Mouse (Mus musculus) forebrain, embryonic 12.5 days (tissue): ENCODE data around the gene Rab13. TPM values are rescaled to one million over a fixed set of nuclear protein-coding genes. Genes with fewer than 3 reads are reported as not detected.

ENCODE experiments used
- ATAC-seq: fragments of 200-750 bp; cut with Nextera tagmentation; 2 replicates; pipeline ENCODE4 v1.8.0; 2017; ENCODE audit warnings: moderate TSS enrichment; ENCODE audit not compliant: low FRiP score
- H3K27ac ChIP-seq: fragments of 300-500 bp; sonication (generic); 2 replicates; pipeline ENCODE4 v1.5.1; 2016; ENCODE audit warnings: mild to moderate bottlenecking
- H3K27me3 ChIP-seq: fragments of 300-500 bp; sonication (generic); 2 replicates; pipeline ENCODE4 v1.6.1; 2016; ENCODE audit warnings: mild to moderate bottlenecking
- H3K36me3 ChIP-seq: fragments of 300-500 bp; sonication (generic); replicated peaks from 2 replicates; pipeline ENCODE4 v1.6.1; 2016; ENCODE audit warnings: mild to moderate bottlenecking
- H3K4me1 ChIP-seq: fragments of 300-500 bp; sonication (generic); 2 replicates; pipeline ENCODE4 v1.6.1; 2016
- H3K4me2 ChIP-seq: fragments of 300-500 bp; sonication (generic); 2 replicates; pipeline ENCODE4 v1.6.1; 2016; ENCODE audit warnings: mild to moderate bottlenecking, moderate library complexity
- H3K4me3 ChIP-seq: fragments of 300-500 bp; sonication (generic); replicated peaks from 2 replicates; pipeline ENCODE4 v1.5.1; 2016; ENCODE audit warnings: mild to moderate bottlenecking
- H3K9ac ChIP-seq: fragments of 300-500 bp; sonication (generic); 2 replicates; pipeline ENCODE4 v1.6.1; 2016; ENCODE audit warnings: mild to moderate bottlenecking
- H3K9me3 ChIP-seq: fragments of 300-500 bp; sonication (generic); 2 replicates; pipeline ENCODE4 v1.6.1; 2016
- WGBS: fragments of 180-500 bp; shearing (Covaris S2); methylation state at CpG from one replicate; pipeline ENCODE4 v1.1.7; 2016; 5-methylcytosine and 5-hydroxymethylcytosine counted together
- polyA plus RNA-seq: library from polyadenylated mRNA; unstranded; fragments of >200 nt; fragmentation: Nextera tagmentation; extraction: Ambion mirVana; gene quantifications from 2 replicates; pipeline ENCODE4 v1.2.1, GENCODE M21; 2016

The Rab13 gene
- polyA plus RNA-seq = 22.6 and 23.3 TPM in 2 replicates

GRCm38 (mm10) chr3:90213377-90213866, at the start of gene Rab13, which contains the start of gene Rps27:
Rab13 (plus strand) TSS chr3:90213695.
Rps27 (minus strand) TSS chr3:90213651.
- Histone ChIP-seq H3K4me1 (peaks cover 24% of the 10 kb centered on the region), H3K27me3 (no peaks in the 10 kb centered on the region), H3K9me3 (no peaks in the 10 kb centered on the region), H3K36me3 (peaks cover 42% of the 10 kb centered on the region), H3K9ac (peak within 1 kb of the TSS; percentile 88), H3K27ac (peak within 1 kb of the TSS; percentile 86), H3K4me3 (peak within 1 kb of the TSS; percentile 84), H3K4me2 (peak within 1 kb of the TSS; percentile 86)
- peak; percentile 94 for ATAC-seq
- under 1% methylated on average over 42 of the region's 42 CpGs for WGBS

DNA sequence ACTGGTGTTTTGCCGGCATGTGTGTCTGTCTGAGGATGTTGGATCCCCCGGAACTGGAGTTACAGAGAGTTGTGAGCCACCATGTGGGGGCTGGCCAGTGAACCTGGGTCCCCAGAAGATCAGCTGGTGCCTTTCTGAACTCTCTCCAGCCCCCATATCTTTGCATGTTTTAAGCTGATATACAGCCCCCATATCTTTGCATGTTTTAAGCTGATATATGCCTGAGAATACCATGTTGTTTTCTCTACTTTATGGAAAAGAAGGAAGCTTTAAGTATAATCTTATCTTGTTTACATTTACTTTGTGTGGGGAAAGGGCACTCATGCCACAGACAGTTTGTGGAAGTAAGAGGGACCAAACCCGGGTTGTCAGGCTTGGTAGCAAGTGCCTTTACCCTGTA, 33.9 kb upstream of the Rab13 start:
- no peak for ATAC-seq
- 74% methylated on average over 3 of the region's 3 CpGs for WGBS
- no peaks in the 10 kb centered on the region for H3K27me3 ChIP-seq
- no peaks in the 10 kb centered on the region for H3K4me1 ChIP-seq
- no peak overlapping the region for H3K4me3 ChIP-seq
- H3K27ac ChIP-seq = no peak overlapping the region
- no peak overlapping the region for H3K4me2 ChIP-seq
- H3K36me3 ChIP-seq = no peaks in the 10 kb centered on the region
- no peak overlapping the region for H3K9ac ChIP-seq
- no peaks in the 10 kb centered on the region for H3K9me3 ChIP-seq

- H3K36me3 ChIP-seq = no peaks in the 10 kb centered on the region
- no peaks in the 10 kb centered on the region for H3K9me3 ChIP-seq
- WGBS = 73% methylated on average over 3 of the region's 3 CpGs
- no peak overlapping the region for H3K9ac ChIP-seq
- no peak overlapping the region for H3K4me3 ChIP-seq
- H3K4me2 ChIP-seq = no peak overlapping the region
- no peak for ATAC-seq
- H3K27me3 ChIP-seq = no peaks in the 10 kb centered on the region
- H3K27ac ChIP-seq = no peak overlapping the region
- no peaks in the 10 kb centered on the region for H3K4me1 ChIP-seq
These were observed 29.9 kb upstream of the Rab13 start for GRCm38 (mm10) chr3:90183581-90183980.

DNA sequence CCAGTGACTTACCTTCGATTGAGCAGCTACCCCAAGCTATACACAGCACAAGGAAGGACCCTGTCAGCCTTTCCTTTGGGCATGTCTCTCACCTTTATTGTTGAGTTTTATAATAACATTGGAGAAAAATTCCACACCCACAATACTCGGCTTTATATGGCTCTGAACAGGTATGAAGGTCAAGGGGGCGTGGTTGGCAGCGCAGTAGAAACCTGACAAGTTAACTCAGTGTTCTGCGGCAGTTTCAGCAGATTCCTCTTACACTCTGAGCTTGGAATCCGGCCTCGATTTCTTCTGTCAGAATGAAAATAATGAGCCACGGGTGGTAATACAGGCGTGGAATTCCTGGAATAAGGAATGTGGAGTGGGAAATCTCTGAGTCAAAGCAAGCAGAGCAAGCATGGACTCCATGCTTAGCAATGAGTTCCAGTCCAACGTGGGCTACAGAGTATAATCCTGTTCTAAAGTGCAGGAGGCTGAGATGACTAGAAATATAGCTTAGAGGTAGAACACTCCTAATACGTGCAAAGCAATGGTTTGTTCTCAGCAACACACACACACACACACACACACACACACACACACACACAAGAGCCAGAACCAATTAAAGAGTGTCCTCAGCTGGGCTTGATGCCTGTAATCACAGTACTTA, 22.5 kb upstream of the Rab13 start:
- H3K4me2 ChIP-seq = no peak overlapping the region
- no peak overlapping the region for H3K9ac ChIP-seq
- H3K9me3 ChIP-seq = no peaks in the 10 kb centered on the region
- WGBS = 82% methylated on average over 11 of the region's 11 CpGs
- no peak overlapping the region for H3K4me3 ChIP-seq
- no peak overlapping the region for H3K27ac ChIP-seq
- H3K27me3 ChIP-seq = no peaks in the 10 kb centered on the region
- no peak for ATAC-seq
- H3K4me1 ChIP-seq = 0 out of 2 replicates have a peak, but pooled peaks cover 3% of the 10 kb centered on the region
- no peaks in the 10 kb centered on the region for H3K36me3 ChIP-seq

- Histone ChIP-seq H3K9ac (no peak overlapping the region), H3K9me3 (no peaks in the 10 kb centered on the region), H3K4me2 (no peak overlapping the region), H3K4me1 (0 out of 2 replicates have a peak, but pooled peaks cover 3% of the 10 kb centered on the region), H3K27ac (no peak overlapping the region), H3K4me3 (no peak overlapping the region), H3K36me3 (no peaks in the 10 kb centered on the region), H3K27me3 (no peaks in the 10 kb centered on the region)
- 31% methylated on average over 4 of the region's 4 CpGs for WGBS
- 0 out of 2 replicates have a peak, but pooled peaks have one; percentile 39 for ATAC-seq
These were observed 18.7 kb upstream of the Rab13 start for GRCm38 (mm10) chr3:90194759-90195158.

GRCm38 (mm10) chr3:90195644-90196043, 17.9 kb upstream of the Rab13 start:
- ATAC-seq = no peak
- no peak overlapping the region for H3K27ac ChIP-seq
- H3K27me3 ChIP-seq = no peaks in the 10 kb centered on the region
- WGBS = 94% methylated on average over 1 of the region's 1 CpGs
- H3K4me1 ChIP-seq = 0 out of 2 replicates have a peak, but pooled peaks cover 3% of the 10 kb centered on the region
- H3K9ac ChIP-seq = no peak overlapping the region
- H3K36me3 ChIP-seq = no peaks in the 10 kb centered on the region
- no peaks in the 10 kb centered on the region for H3K9me3 ChIP-seq
- no peak overlapping the region for H3K4me3 ChIP-seq
- no peak overlapping the region for H3K4me2 ChIP-seq

GRCm38 (mm10) chr3:90197548-90197947, 15.9 kb upstream of the Rab13 start:
- ATAC-seq = no peak
- H3K36me3 ChIP-seq = no peaks in the 10 kb centered on the region
- 0 out of 2 replicates have a peak, but pooled peaks cover 3% of the 10 kb centered on the region for H3K4me1 ChIP-seq
- no peak overlapping the region for H3K4me2 ChIP-seq
- H3K4me3 ChIP-seq = no peak overlapping the region
- 85% methylated on average over 1 of the region's 1 CpGs for WGBS
- no peak overlapping the region for H3K27ac ChIP-seq
- H3K9me3 ChIP-seq = no peaks in the 10 kb centered on the region
- H3K9ac ChIP-seq = no peak overlapping the region
- H3K27me3 ChIP-seq = no peaks in the 10 kb centered on the region

GRCm38 (mm10) chr3:90202884-90203283, 10.6 kb upstream of the Rab13 start:
- Histone ChIP-seq H3K4me1 (no peaks in the 10 kb centered on the region), H3K27ac (no peak overlapping the region), H3K36me3 (peaks cover 6% of the 10 kb centered on the region), H3K9me3 (no peaks in the 10 kb centered on the region), H3K9ac (no peak overlapping the region), H3K4me2 (no peak overlapping the region), H3K27me3 (no peaks in the 10 kb centered on the region), H3K4me3 (no peak overlapping the region)
- ATAC-seq = no peak
- 38% methylated on average over 1 of the region's 1 CpGs for WGBS

DNA sequence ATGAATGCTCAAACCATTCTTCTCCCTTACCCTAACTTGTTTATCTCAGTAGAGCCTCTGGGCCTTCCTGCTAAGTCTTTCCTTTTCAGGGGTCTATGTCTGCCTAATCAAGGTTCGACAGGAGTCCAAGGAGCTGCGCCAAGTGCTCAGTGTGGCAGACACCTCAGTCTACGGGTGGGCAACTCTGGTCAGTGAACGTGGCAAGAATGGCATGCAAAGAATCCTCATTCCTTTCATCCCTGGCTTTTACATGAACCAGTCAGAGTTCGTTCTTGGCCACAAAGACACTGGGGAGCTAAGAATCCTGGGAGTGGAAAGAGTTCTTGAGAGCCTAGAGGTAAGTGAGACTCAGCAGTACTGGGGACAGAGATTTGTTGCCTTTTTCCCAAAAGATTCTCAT, 9.9 kb upstream of the Rab13 start:
- no peak overlapping the region for H3K4me3 ChIP-seq
- WGBS = 75% methylated on average over 5 of the region's 5 CpGs
- H3K4me1 ChIP-seq = no peaks in the 10 kb centered on the region
- H3K4me2 ChIP-seq = no peak overlapping the region
- H3K27me3 ChIP-seq = no peaks in the 10 kb centered on the region
- H3K9me3 ChIP-seq = no peaks in the 10 kb centered on the region
- ATAC-seq = no peak
- H3K27ac ChIP-seq = no peak overlapping the region
- H3K9ac ChIP-seq = no peak overlapping the region
- peaks cover 14% of the 10 kb centered on the region for H3K36me3 ChIP-seq

DNA sequence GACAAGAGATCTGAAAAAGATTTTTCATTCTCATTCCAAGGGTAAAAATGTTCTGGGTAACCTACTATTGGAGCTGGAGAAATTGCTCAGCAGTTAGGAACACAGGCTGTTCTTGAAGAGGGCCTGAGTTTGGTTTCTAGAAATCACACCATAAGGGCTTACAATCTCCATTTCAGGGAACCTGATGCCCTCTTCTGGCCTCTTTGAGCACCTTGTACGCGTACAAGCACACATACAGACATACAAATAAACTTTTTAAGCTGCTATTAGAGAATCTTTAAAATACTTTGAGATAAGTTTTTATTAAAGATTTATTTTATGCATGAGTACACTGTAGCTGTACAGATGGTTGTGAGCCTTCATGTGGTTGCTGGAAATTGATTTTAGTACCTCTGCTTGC, 8.9 kb upstream of the Rab13 start:
- Histone ChIP-seq H3K4me2 (no peak overlapping the region), H3K27ac (no peak overlapping the region), H3K36me3 (peaks cover 23% of the 10 kb centered on the region), H3K9ac (no peak overlapping the region), H3K27me3 (no peaks in the 10 kb centered on the region), H3K9me3 (no peaks in the 10 kb centered on the region), H3K4me3 (no peak overlapping the region), H3K4me1 (no peaks in the 10 kb centered on the region)
- ATAC-seq = no peak
- 94% methylated on average over 2 of the region's 2 CpGs for WGBS

GRCm38 (mm10) chr3:90208662-90209061, 4.8 kb upstream of the Rab13 start:
- no peak overlapping the region for H3K9ac ChIP-seq
- no peak overlapping the region for H3K4me3 ChIP-seq
- peaks cover 17% of the 10 kb centered on the region for H3K4me1 ChIP-seq
- 85% methylated on average over 2 of the region's 2 CpGs for WGBS
- H3K27ac ChIP-seq = no peak overlapping the region
- H3K4me2 ChIP-seq = no peak overlapping the region
- H3K27me3 ChIP-seq = no peaks in the 10 kb centered on the region
- ATAC-seq = no peak
- H3K36me3 ChIP-seq = peaks cover 54% of the 10 kb centered on the region
- no peaks in the 10 kb centered on the region for H3K9me3 ChIP-seq

- no peak for ATAC-seq
- peaks cover 24% of the 10 kb centered on the region for H3K4me1 ChIP-seq
- 94% methylated on average over 5 of the region's 5 CpGs for WGBS
These were observed 3.5 kb upstream of the Rab13 start for GRCm38 (mm10) chr3:90209908-90210566.

More at GRCm38 (mm10) chr3:90209908-90210566, 3.5 kb upstream of the Rab13 start:
- peaks cover 54% of the 10 kb centered on the region for H3K36me3 ChIP-seq
- no peak overlapping the region for H3K4me3 ChIP-seq
- H3K27me3 ChIP-seq = no peaks in the 10 kb centered on the region
- no peaks in the 10 kb centered on the region for H3K9me3 ChIP-seq
- no peak overlapping the region for H3K27ac ChIP-seq
- H3K9ac ChIP-seq = no peak overlapping the region; the same call in 1 of the 2 replicates
- no peak overlapping the region for H3K4me2 ChIP-seq
